Mouse (Mus musculus) stomach, postnatal 0 days (tissue): ENCODE data around the gene Akt2.

Source experiments
- CTCF ChIP-seq: IDR thresholded peaks from 2 replicates; pipeline ENCODE4 v1.5.1; 2016; ENCODE audit warnings: antibody characterized with exemption, low read depth, mild to moderate bottlenecking, moderate library complexity
- EP300 ChIP-seq: optimal IDR thresholded peaks from 2 replicates; pipeline ENCODE3; 2016; ENCODE audit warnings: antibody characterized with exemption

DNA sequence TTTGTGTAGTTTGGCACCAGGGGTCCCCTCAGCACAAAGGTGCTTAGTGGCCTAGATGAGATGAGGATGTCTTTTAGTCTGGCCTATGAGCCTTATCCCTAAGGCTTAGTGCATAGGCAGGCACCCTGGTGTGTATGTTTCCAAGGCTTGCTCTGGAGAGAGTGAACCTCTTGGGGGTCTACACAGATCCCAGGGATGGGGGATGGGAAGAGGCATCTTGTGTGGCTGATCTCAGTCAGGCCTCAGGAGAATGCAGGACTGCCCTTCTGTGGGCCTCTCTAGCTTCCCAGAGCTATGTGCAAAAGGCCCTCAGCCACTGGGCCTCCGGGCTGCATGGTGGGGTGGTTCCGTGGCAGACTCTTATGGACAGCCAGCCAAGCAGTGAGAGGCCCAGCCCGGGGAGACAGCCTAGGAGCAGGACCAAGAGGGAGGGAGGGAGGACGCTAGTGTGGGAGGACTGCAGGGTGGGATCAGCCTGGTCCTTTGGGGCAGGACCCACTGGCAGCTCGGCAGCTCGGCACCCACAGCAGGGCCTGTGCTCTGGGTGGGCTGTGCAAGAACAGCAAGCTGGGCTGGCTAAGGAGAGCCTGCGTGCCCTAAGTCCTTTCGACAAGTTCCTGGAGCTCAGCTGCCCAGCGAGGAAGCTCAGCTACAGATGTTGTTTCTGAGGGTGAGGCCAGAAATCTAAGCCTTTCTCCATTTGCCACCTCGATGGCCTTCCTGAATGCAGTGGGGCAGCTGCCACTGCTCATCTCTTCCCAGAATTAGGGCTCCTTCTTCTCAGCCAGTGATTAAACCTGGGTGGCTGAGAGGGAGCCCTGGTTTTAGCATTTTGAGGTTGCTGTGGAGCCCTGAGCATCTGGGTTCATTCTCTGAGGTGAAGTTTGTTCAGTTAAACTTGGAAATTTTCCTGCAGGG lies 5.5 kb downstream of the Akt2 start:
- no peak for TF ChIP-seq CTCF
- TF ChIP-seq EP300 = no peak
